Comparison of ENCODE assay signal across 23 mouse cellular contexts in the genomic region with DNA sequence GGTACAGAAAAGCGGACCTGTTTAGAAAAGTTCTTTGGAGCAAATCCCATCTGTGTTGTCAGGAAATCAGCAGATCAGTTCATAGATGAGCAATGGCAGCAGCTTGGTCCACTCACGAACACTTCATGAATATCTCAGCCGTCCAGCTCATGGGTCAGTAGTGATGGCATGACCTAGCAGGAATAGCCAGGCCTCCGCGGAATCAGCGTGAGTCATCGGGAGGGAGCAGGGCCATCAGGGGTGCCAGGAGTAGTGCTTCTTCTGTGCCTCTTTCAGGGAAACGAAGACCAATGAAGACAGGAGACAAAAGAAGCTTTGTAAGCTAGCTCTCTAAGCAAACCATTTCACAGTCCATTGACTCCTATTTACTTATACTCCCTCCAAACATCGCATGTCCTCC.
DNase-seq lines count a peak whose midpoint lies in the region; ATAC-seq lines count a peak whose summit lies in the region.
"Had no signal": no experiment of that assay in that cellular context is flagged by ENCODE, and none has a peak within 500 bp of the region (broad histone marks: within the 10 kb centered on the region; RNA-seq: fewer than 3 reads in every experiment).

No protein-coding gene starts in this region.

- H3K9ac ChIP-seq in forebrain, embryonic 14.5 days (ENCODE audit: low read length) = no peak overlapping the region
- H3K9ac ChIP-seq: heart, embryonic 15.5 days; kidney, embryonic 15.5 days; limb, embryonic 13.5 days; liver, embryonic 12.5 days; liver, postnatal 0 days; stomach, embryonic 15.5 days had no signal

- no peaks in the 10 kb centered on the region for H3K9me3 ChIP-seq in forebrain, embryonic 14.5 days (replicated peaks; ENCODE audit: control insufficient read depth, low read length)
- H3K9me3 ChIP-seq: heart, embryonic 15.5 days; kidney, embryonic 15.5 days; limb, embryonic 13.5 days; liver, embryonic 12.5 days; midbrain, embryonic 10.5 days; stomach, embryonic 15.5 days had no signal

- no peak overlapping the region for H3K4me3 ChIP-seq in forebrain, embryonic 14.5 days (ENCODE audit: low read depth, low read length)
- H3K4me3 ChIP-seq: erythroblast, embryonic 14.5 days; heart, embryonic 15.5 days; kidney, embryonic 15.5 days; limb, embryonic 13.5 days; liver, embryonic 12.5 days; midbrain, embryonic 10.5 days; stomach, embryonic 15.5 days had no signal

- no peaks in the 10 kb centered on the region for H3K27me3 ChIP-seq in forebrain, embryonic 14.5 days (replicated peaks; ENCODE audit: control insufficient read depth, insufficient read depth, low read length)
- H3K27me3 ChIP-seq: heart, embryonic 15.5 days; kidney, embryonic 15.5 days; limb, embryonic 13.5 days; liver, embryonic 12.5 days; stomach, embryonic 15.5 days had no signal

- peak; percentile 3 for DNase-seq in embryo, embryonic 10.5 days (ENCODE audit: low spot score)
- DNase-seq in embryo, embryonic 11 days = no peak
- peak; percentile 22 for DNase-seq in adrenal gland, postnatal 10 days
- DNase-seq in brain, adult 2 months (ENCODE audit: low read depth, low spot score) = peak; percentile 59
- DNase-seq in lung, postnatal 25 days (ENCODE audit: low spot score) = peak; percentile 17
- no peak for DNase-seq in forebrain, embryonic 14.5 days (ENCODE audit: low spot score)
- DNase-seq in cerebellum, postnatal 36 days = no peak
- DNase-seq: cerebellum, adult 8-10 months; gastrocnemius, postnatal 10 days; kidney, adult 18-20 months; kidney, postnatal 25 days; liver, postnatal 0 days had no signal

- H3K4me1 ChIP-seq in forebrain, embryonic 14.5 days (ENCODE audit: control insufficient read depth, insufficient read depth, low read length) = no peaks in the 10 kb centered on the region
- H3K4me1 ChIP-seq: heart, embryonic 15.5 days; kidney, embryonic 15.5 days; liver, embryonic 12.5 days; midbrain, embryonic 10.5 days; stomach, embryonic 15.5 days had no signal

- H3K4me2 ChIP-seq in forebrain, embryonic 14.5 days (ENCODE audit: low read length) = no peak overlapping the region
- H3K4me2 ChIP-seq: heart, embryonic 15.5 days; kidney, embryonic 15.5 days; limb, embryonic 13.5 days; liver, embryonic 12.5 days; stomach, embryonic 15.5 days had no signal

- no peak overlapping the region for H3K27ac ChIP-seq in forebrain, embryonic 14.5 days (ENCODE audit: low read depth, low read length)
- H3K27ac ChIP-seq: heart, embryonic 15.5 days; kidney, embryonic 15.5 days; limb, embryonic 13.5 days; liver, embryonic 12.5 days; midbrain, embryonic 10.5 days; stomach, embryonic 15.5 days had no signal

- H3K36me3 ChIP-seq in forebrain, embryonic 14.5 days (ENCODE audit: control insufficient read depth, insufficient read depth, low read length) = no peaks in the 10 kb centered on the region
- H3K36me3 ChIP-seq: heart, embryonic 15.5 days; kidney, embryonic 15.5 days; limb, embryonic 13.5 days; liver, embryonic 12.5 days; midbrain, embryonic 10.5 days; stomach, embryonic 15.5 days had no signal

- no peak for ATAC-seq in forebrain, embryonic 14.5 days
- no peak for ATAC-seq in granulocyte monocyte progenitor cell, adult 5-6 weeks (replicated peaks; ENCODE audit: poor library complexity, severe bottlenecking)
- ATAC-seq: CD4-positive, CD25-positive, alpha-beta regulatory T cell, adult 4 months; hindbrain, embryonic 16.5 days; liver, embryonic 12.5 days; liver, postnatal 0 days; midbrain, embryonic 16.5 days had no signal

- 67% methylated on average over 9 of the region's 9 CpGs for WGBS in forebrain, embryonic 14.5 days

Comparison
In these comparisons a context has a peak if more than half of its experiments do, and no peak if none do; other contexts are left out.
1. DNase-seq: peak in embryo, embryonic 10.5 days (single experiment), adrenal gland, postnatal 10 days (single experiment), brain, adult 2 months (single experiment) and lung, postnatal 25 days (single experiment); none in embryo, embryonic 11 days (single experiment), forebrain, embryonic 14.5 days (single experiment) and cerebellum, postnatal 36 days (0 of 2).